Mouse (Mus musculus): Measurements from ENCODE around the gene Cd3eap.

The Cd3eap gene

DNA sequence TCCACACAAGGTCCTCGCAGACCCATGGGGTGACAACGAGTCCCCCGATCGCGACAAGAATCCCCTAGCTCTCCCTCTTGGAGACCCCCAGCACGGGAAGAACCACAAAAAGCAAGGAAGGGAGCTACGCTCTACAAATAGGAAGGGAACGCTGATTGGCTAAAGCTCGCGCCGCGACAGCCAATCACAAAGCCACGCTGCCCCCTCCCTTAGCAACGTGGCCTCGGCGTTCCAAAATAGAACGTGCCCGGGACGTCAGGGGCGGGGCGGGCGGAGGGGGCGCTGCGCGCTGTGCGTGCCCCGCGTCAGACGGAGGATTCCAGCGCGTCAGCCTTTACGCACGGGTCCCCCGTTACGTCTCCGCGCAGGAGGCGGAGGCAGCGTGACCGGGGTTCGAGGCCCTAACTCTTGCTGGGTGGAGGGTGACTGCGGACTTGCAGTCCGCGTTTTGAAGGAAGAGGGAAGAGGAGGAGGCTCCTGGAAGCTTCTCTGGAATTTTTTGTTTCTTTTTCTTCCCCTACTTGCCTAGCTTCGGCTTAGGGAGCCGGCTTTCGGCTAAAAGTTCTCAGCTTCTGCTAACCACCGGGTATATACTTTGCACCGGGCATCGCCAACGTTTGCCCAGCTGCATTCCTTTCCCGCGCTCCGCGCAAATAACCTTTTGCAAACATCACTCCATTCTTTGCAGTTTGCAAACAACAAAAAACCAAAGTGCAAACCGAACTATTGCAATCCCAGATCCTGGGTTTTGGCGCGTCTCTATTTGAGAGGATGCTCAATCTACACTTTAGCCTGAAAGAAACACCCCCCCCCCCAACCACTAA lies 50.6 kb downstream of the Cd3eap start:
- DNase-seq (ENCODE audit: low spot score in 2 of 2): peak; percentile 95

DNA sequence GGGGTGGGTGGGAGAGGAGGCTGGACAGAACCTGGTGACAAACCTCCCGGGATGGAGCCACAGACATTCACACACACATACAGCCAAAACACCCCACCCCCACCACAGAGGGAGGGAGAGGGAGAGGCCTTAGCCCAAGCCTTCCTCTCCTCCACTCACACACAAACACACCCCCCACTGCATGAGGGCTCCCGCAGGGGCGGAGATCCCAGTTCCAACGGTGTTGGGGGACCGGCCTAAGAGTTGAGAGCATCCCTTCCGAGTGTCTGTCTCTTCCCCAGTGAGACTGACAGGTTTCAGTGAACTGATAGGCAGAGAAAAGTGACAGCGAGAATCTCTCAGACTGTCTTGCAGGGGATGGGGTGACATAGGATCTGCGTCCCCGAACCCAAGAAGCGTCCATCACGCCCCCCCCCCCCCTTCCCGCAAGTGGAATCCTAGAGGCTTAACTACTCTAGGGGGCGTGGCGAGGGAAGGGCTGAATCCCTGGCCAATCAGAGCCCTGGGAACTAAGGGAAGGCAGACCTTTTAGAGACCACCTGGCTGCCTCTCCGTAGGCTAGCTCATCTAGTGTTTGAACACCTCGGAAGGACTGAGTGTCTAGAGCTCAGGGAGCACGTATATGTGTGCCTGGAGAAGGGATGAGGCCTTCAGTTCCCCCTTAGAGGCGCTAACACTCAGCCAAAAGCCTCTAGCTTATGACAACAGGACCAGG lies 51.4 kb downstream of the Cd3eap start:
- DNase-seq (ENCODE audit: low spot score in 2 of 2): peak; percentile 61 to 72

GRCm38 (mm10) chr7:19306819-19307738 lies 52.2 kb downstream of the Cd3eap start:
- no peak for DNase-seq (ENCODE audit: low spot score in 2 of 2)
